Mouse (Mus musculus) limb, embryonic 12.5 days (tissue): Measurements from ENCODE around the gene Tfip11. TPM values are rescaled to one million over a fixed set of nuclear protein-coding genes. Genes with fewer than 3 reads are reported as not detected.
A peak's percentile ranks its signal among the peaks of the same experiment; 100 is the strongest.

Source experiments
- ATAC-seq: fragments of 200-750 bp; cut with Nextera tagmentation; 2 replicates; pipeline ENCODE4 v1.8.0; 2017; ENCODE audit warnings: low read depth, moderate TSS enrichment; ENCODE audit not compliant: insufficient number of reproducible peaks, insufficient read depth, low FRiP score, low TSS enrichment
- H3K27ac ChIP-seq: fragments of 300-500 bp; sonication (generic); 2 replicates; pipeline ENCODE4 v1.5.1; 2016; ENCODE audit warnings: mild to moderate bottlenecking, moderate library complexity
- H3K27me3 ChIP-seq: fragments of 300-500 bp; sonication (generic); 2 replicates; pipeline ENCODE4 v1.6.1; 2016; ENCODE audit warnings: mild to moderate bottlenecking, moderate library complexity
- H3K36me3 ChIP-seq: fragments of 300-500 bp; sonication (generic); 2 replicates; pipeline ENCODE4 v1.6.1; 2016; ENCODE audit warnings: mild to moderate bottlenecking, moderate library complexity
- H3K4me1 ChIP-seq: fragments of 300-500 bp; sonication (generic); replicated peaks from 2 replicates; pipeline ENCODE4 v1.6.1; 2016
- H3K4me2 ChIP-seq: fragments of 300-500 bp; sonication (generic); 2 replicates; pipeline ENCODE4 v1.6.1; 2016; ENCODE audit warnings: mild to moderate bottlenecking, moderate library complexity
- H3K4me3 ChIP-seq: fragments of 300-500 bp; sonication (generic); replicated peaks from 2 replicates; pipeline ENCODE4 v1.5.1; 2016; ENCODE audit warnings: mild to moderate bottlenecking
- H3K9ac ChIP-seq: fragments of 300-500 bp; sonication (generic); replicated peaks from 2 replicates; pipeline ENCODE4 v1.6.1; 2016; ENCODE audit warnings: mild to moderate bottlenecking, moderate library complexity
- H3K9me3 ChIP-seq: fragments of 300-500 bp; sonication (generic); 2 replicates; pipeline ENCODE4 v1.6.1; 2016; ENCODE audit warnings: mild to moderate bottlenecking, moderate library complexity
- WGBS: fragments of 180-500 bp; shearing (Covaris S2); methylation state at CpG from one replicate; pipeline ENCODE4 v1.1.7; 2016; 5-methylcytosine and 5-hydroxymethylcytosine counted together
- polyA plus RNA-seq: library from polyadenylated mRNA; unstranded; fragments of >200 nt; fragmentation: Nextera tagmentation; extraction: Ambion mirVana; gene quantifications from 2 replicates; pipeline ENCODE4 v1.2.1, GENCODE M21; 2016

The Tfip11 gene
- polyA plus RNA-seq, 1 experiment from 2014 or later = 38.2 TPM

- H3K4me1 ChIP-seq = peaks cover 30% of the 10 kb centered on the region
- H3K27ac ChIP-seq = no peak overlapping the region
- H3K4me3 ChIP-seq = no peak overlapping the region
- H3K9ac ChIP-seq = peak overlapping the region; percentile 27; the same call in 1 of the 2 replicates
- ATAC-seq = no peak
- WGBS = 89% methylated on average over 6 of the region's 6 CpGs
- H3K9me3 ChIP-seq = no peaks in the 10 kb centered on the region
- H3K27me3 ChIP-seq = no peaks in the 10 kb centered on the region
- H3K36me3 ChIP-seq = peaks cover 44% of the 10 kb centered on the region
- peak overlapping the region; percentile 83 for H3K4me2 ChIP-seq
Observed at GRCm38 (mm10) chr5:112344092-112344960, 18.2 kb downstream of the Tfip11 start.

GRCm38 (mm10) chr5:112346211-112346965 is 20.2 kb downstream of the Tfip11 start:
- Histone ChIP-seq H3K36me3 (peaks cover 55% of the 10 kb centered on the region), H3K27me3 (no peaks in the 10 kb centered on the region), H3K9ac (no peak overlapping the region), H3K9me3 (no peaks in the 10 kb centered on the region), H3K4me2 (no peak overlapping the region), H3K27ac (no peak overlapping the region), H3K4me1 (peaks cover 30% of the 10 kb centered on the region), H3K4me3 (no peak overlapping the region)
- 85% methylated on average over 16 of the region's 16 CpGs for WGBS
- no peak for ATAC-seq

DNA sequence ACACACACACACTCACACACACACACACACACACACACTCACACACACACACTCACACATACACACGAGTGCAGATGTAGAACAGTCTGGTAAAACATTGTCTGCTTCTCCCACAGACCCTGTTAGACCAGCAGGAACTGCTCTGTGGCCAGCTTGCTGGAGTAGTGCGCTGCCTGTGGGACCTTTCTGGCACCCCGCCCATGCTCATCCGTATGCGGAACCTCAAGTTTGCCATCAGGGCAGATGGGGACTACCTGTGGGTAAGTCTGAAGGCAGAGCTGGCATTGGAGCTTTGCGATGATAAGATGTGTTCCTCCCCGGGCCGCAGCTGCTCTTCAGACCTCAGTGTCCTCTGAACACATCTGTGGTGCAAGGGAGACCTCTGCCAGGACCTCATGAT is 23.0 kb downstream of the Tfip11 start:
- no peak overlapping the region for H3K4me3 ChIP-seq
- H3K36me3 ChIP-seq = peaks cover 81% of the 10 kb centered on the region
- H3K9me3 ChIP-seq = no peaks in the 10 kb centered on the region
- H3K9ac ChIP-seq = no peak overlapping the region
- H3K27me3 ChIP-seq = no peaks in the 10 kb centered on the region
- H3K4me1 ChIP-seq = peaks cover 13% of the 10 kb centered on the region
- H3K27ac ChIP-seq = no peak overlapping the region
- H3K4me2 ChIP-seq = no peak overlapping the region
- WGBS = 97% methylated on average over 8 of the region's 8 CpGs
- ATAC-seq = no peak

GRCm38 (mm10) chr5:112355493-112355892 is 29.3 kb downstream of the Tfip11 start:
- no peak overlapping the region for H3K9ac ChIP-seq
- no peak overlapping the region for H3K27ac ChIP-seq
- H3K4me2 ChIP-seq = no peak overlapping the region
- no peak for ATAC-seq
- H3K9me3 ChIP-seq = no peaks in the 10 kb centered on the region
- peaks cover 84% of the 10 kb centered on the region for H3K36me3 ChIP-seq
- 83% methylated on average over 6 of the region's 6 CpGs for WGBS
- no peaks in the 10 kb centered on the region for H3K27me3 ChIP-seq
- H3K4me3 ChIP-seq = no peak overlapping the region
- H3K4me1 ChIP-seq = peaks cover 6% of the 10 kb centered on the region

GRCm38 (mm10) chr5:112355910-112356309 is 29.8 kb downstream of the Tfip11 start, which contains the start of gene Gm6583:
Gm6583 (minus strand) TSS chr5:112356033.
- H3K9me3 ChIP-seq = no peaks in the 10 kb centered on the region
- ATAC-seq = no peak
- no peaks in the 10 kb centered on the region for H3K27me3 ChIP-seq
- H3K27ac ChIP-seq = no peak within 1 kb of the TSS
- peaks cover 80% of the 10 kb centered on the region for H3K36me3 ChIP-seq
- no peak within 1 kb of the TSS for H3K4me2 ChIP-seq
- H3K9ac ChIP-seq = no peak within 1 kb of the TSS
- peaks cover 6% of the 10 kb centered on the region for H3K4me1 ChIP-seq
- H3K4me3 ChIP-seq = no peak within 1 kb of the TSS
- 57% methylated on average over 13 of the region's 13 CpGs for WGBS

DNA sequence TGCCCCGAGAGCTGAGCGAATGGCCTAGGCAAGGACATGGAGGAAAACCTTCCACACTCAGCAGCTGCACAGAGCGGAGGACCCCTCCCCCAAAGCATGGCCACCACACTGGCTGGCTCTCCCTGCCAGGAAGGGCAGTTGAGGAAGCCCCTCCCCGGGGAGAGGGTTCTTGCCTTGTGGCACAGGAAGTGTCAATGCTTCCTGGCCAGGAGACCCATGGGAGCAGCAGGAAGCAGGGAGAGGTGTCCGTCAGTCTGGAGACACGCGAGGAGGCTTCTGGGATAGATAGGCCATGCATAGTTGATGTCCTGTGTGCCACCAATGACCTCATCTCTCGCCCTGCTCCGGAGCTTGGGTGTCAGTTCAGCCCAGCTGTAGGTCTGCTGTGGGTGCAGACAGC is 30.2 kb downstream of the Tfip11 start:
- WGBS = 90% methylated on average over 9 of the region's 9 CpGs
- Histone ChIP-seq H3K4me1 (peaks cover 6% of the 10 kb centered on the region), H3K4me2 (no peak overlapping the region), H3K27ac (no peak overlapping the region), H3K36me3 (peaks cover 76% of the 10 kb centered on the region), H3K9me3 (no peaks in the 10 kb centered on the region), H3K4me3 (no peak overlapping the region), H3K27me3 (no peaks in the 10 kb centered on the region), H3K9ac (no peak overlapping the region)
- no peak for ATAC-seq

GRCm38 (mm10) chr5:112359520-112359919 is 33.4 kb downstream of the Tfip11 start:
- no peak for ATAC-seq
- Histone ChIP-seq H3K36me3 (peaks cover 74% of the 10 kb centered on the region), H3K4me1 (peaks cover 17% of the 10 kb centered on the region), H3K9me3 (no peaks in the 10 kb centered on the region), H3K27me3 (no peaks in the 10 kb centered on the region), H3K4me3 (no peak overlapping the region), H3K27ac (no peak overlapping the region), H3K4me2 (no peak overlapping the region), H3K9ac (no peak overlapping the region)
- 82% methylated on average over 4 of the region's 4 CpGs for WGBS

- Histone ChIP-seq H3K36me3 (peaks cover 74% of the 10 kb centered on the region), H3K4me1 (peaks cover 23% of the 10 kb centered on the region), H3K27me3 (no peaks in the 10 kb centered on the region), H3K9ac (no peak overlapping the region), H3K4me3 (no peak overlapping the region), H3K9me3 (no peaks in the 10 kb centered on the region), H3K4me2 (no peak overlapping the region), H3K27ac (peak overlapping the region; percentile 53; the same call in 1 of the 2 replicates)
- 79% methylated on average over 3 of the region's 3 CpGs for WGBS
- no peak for ATAC-seq
Observed at GRCm38 (mm10) chr5:112360077-112360476, 33.9 kb downstream of the Tfip11 start.

GRCm38 (mm10) chr5:112364184-112364797 is 38.1 kb downstream of the Tfip11 start:
- peak; percentile 77; the same call in 1 of the 2 replicates for ATAC-seq
- Histone ChIP-seq H3K27me3 (no peaks in the 10 kb centered on the region), H3K27ac (peak overlapping the region; percentile 83)

DNA sequence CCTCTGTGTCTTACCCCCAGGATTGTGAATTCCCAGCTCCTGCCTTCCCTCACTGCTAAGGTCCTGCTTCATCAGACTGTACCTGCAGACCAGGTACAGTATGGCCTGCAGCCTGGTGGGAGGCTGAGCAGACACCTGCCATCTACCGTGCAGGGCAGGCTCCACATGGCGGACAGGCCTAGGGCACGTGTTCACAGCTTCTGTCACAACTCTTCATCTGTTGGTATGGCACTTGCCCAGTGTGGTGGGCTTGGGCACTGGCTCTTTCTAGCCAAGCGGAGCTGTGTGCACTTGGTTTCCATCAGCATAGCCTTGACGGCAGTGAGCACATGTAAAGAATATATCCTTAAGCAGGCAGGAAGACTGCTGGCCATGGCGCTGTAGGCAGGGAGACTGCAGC is 40.7 kb downstream of the Tfip11 start:
- no peak overlapping the region for H3K9ac ChIP-seq
- no peak overlapping the region for H3K4me3 ChIP-seq
- no peak overlapping the region for H3K27ac ChIP-seq
- no peak overlapping the region for H3K4me2 ChIP-seq
- no peaks in the 10 kb centered on the region for H3K27me3 ChIP-seq
- H3K4me1 ChIP-seq = peaks cover 18% of the 10 kb centered on the region
- WGBS = 92% methylated on average over 6 of the region's 6 CpGs
- no peak for ATAC-seq
- H3K36me3 ChIP-seq = peaks cover 96% of the 10 kb centered on the region
- H3K9me3 ChIP-seq = no peaks in the 10 kb centered on the region

More at GRCm38 (mm10) chr5:112364184-112364797, 38.1 kb downstream of the Tfip11 start:
- H3K4me3 ChIP-seq = no peak overlapping the region
- WGBS = 26% methylated on average over 10 of the region's 10 CpGs
- peaks cover 73% of the 10 kb centered on the region for H3K36me3 ChIP-seq
- no peaks in the 10 kb centered on the region for H3K9me3 ChIP-seq
- H3K4me2 ChIP-seq = peak overlapping the region; percentile 2; the same call in 1 of the 2 replicates
- H3K9ac ChIP-seq = peak overlapping the region; percentile 35; the same call in 1 of the 2 replicates
- H3K4me1 ChIP-seq = peaks cover 25% of the 10 kb centered on the region

- Histone ChIP-seq H3K4me3 (no peak overlapping the region), H3K9ac (no peak overlapping the region), H3K36me3 (peaks cover 96% of the 10 kb centered on the region), H3K4me2 (no peak overlapping the region), H3K4me1 (peaks cover 18% of the 10 kb centered on the region), H3K27me3 (no peaks in the 10 kb centered on the region), H3K9me3 (no peaks in the 10 kb centered on the region), H3K27ac (no peak overlapping the region)
- 86% methylated on average over 4 of the region's 4 CpGs for WGBS
- ATAC-seq = no peak
Observed at GRCm38 (mm10) chr5:112367338-112367737, 41.2 kb downstream of the Tfip11 start.
